Mouse (Mus musculus) heart, postnatal 0 days (tissue): ENCODE measurements at regions not wholly inside any gene's neighbourhood (a gene's known extent, or its start where the extent isn't known, plus 50 kb on each side); places are given as distances from the start of the nearest gene placed in this dataset.

Experiments used
- CTCF ChIP-seq: IDR thresholded peaks from 2 replicates; pipeline ENCODE4 v1.5.1; 2016; ENCODE audit warnings: antibody characterized with exemption, control low read depth, low read depth
- EP300 ChIP-seq: IDR thresholded peaks from 2 replicates; pipeline ENCODE4 v1.6.1; 2016; ENCODE audit warnings: antibody characterized with exemption, low read depth

DNA sequence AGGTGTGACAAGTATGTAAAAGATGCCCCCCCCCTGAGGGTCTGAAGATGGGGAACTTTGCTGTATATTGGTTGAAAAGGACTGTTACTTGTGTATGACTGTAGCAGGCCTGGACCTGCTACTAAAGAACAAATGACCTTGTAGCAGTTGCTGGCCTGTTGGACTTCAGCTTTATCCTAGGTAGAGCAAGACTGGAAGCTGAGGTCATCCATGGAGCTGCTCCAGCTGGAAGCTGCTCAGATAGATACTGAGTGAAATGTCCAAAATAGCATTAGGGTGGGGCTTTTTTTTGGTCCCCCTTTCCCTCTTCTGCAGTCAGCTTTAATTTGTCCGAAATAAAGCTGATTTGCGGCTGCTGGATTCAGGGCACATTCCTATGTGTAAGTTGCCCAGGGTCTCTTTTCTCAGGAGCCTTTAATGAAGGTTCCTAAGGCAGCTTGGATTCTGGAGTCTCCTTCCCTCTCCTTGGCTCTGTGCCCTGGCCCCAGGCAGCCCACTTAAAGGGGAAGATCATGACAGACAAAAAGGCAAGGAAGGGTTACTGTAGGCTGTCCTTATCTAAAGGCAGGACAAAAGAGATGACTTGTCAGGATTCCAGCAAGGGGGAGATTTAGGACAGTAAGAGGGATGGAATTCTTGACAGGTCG, 186.1 kb upstream of the Nhs start:
- TF ChIP-seq EP300 (no peak), CTCF (no peak)
